In the genomic region with DNA sequence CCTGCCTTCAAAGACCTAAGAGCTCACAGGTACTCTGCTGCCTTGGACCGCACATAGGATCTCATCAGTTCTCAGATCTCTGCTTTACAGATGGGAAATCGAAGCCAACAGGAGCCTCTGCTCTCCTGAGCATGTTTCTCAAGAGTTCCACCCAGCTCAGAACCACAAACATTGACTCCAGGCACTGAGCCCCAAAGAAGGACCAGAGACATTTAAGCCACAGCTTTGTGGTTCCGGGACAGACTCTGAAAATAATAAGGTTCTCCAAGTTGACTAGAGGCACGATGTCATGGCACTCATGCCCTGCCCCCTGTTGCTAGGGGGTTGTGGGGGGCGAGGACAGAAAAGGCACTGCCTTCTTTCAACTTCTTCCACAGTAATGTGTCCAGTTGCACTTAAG, we compare ENCODE assay signal across 25 mouse cellular contexts.
DNase-seq lines count a peak whose midpoint lies in the region; ATAC-seq lines count a peak whose summit lies in the region.
"Had no signal": no experiment of that assay in that cellular context is flagged by ENCODE, and none has a peak within 500 bp of the region (broad histone marks: within the 10 kb centered on the region; RNA-seq: fewer than 3 reads in every experiment).

No protein-coding gene starts in this region.

- no peaks in the 10 kb centered on the region for H3K27me3 ChIP-seq in midbrain, embryonic 13.5 days
- H3K27me3 ChIP-seq: embryonic facial prominence, embryonic 15.5 days; forebrain, embryonic 15.5 days; heart, embryonic 13.5 days; hindbrain, embryonic 13.5 days; liver, embryonic 15.5 days had no signal

- H3K9ac ChIP-seq in midbrain, embryonic 13.5 days (replicated peaks) = no peak overlapping the region
- H3K9ac ChIP-seq: embryonic facial prominence, embryonic 15.5 days; forebrain, embryonic 15.5 days; heart, embryonic 13.5 days; hindbrain, embryonic 13.5 days; liver, embryonic 15.5 days; lung, embryonic 15.5 days had no signal

- H3K4me2 ChIP-seq in midbrain, embryonic 13.5 days (replicated peaks) = no peak overlapping the region
- H3K4me2 ChIP-seq: embryonic facial prominence, embryonic 15.5 days; forebrain, embryonic 15.5 days; heart, embryonic 13.5 days; hindbrain, embryonic 13.5 days; liver, embryonic 15.5 days; lung, embryonic 15.5 days had no signal

- no peak overlapping the region for H3K27ac ChIP-seq in midbrain, embryonic 13.5 days
- H3K27ac ChIP-seq: embryonic facial prominence, embryonic 15.5 days; forebrain, embryonic 15.5 days; heart, adult 2 months; heart, embryonic 13.5 days; kidney, postnatal 0 days; limb, embryonic 10.5 days; liver, embryonic 15.5 days; lung, embryonic 15.5 days had no signal

- no peak overlapping the region for H3K4me3 ChIP-seq in midbrain, embryonic 13.5 days (replicated peaks)
- H3K4me3 ChIP-seq: embryonic facial prominence, embryonic 15.5 days; forebrain, embryonic 15.5 days; heart, adult 2 months; heart, embryonic 13.5 days; hindbrain, embryonic 13.5 days; limb, embryonic 10.5 days; liver, embryonic 15.5 days; lung, embryonic 15.5 days; midbrain, embryonic 10.5 days had no signal

- no peaks in the 10 kb centered on the region for H3K4me1 ChIP-seq in midbrain, embryonic 13.5 days (replicated peaks)
- H3K4me1 ChIP-seq: forebrain, embryonic 15.5 days; heart, embryonic 13.5 days; hindbrain, embryonic 13.5 days; liver, embryonic 15.5 days; lung, embryonic 15.5 days had no signal

- H3K36me3 ChIP-seq in midbrain, embryonic 13.5 days = no peaks in the 10 kb centered on the region
- H3K36me3 ChIP-seq: embryonic facial prominence, embryonic 15.5 days; forebrain, embryonic 15.5 days; heart, embryonic 13.5 days; hindbrain, embryonic 13.5 days; limb, embryonic 10.5 days; liver, embryonic 15.5 days; lung, embryonic 15.5 days; midbrain, embryonic 10.5 days had no signal

- ATAC-seq in hematopoietic stem cell, adult 5-6 weeks (replicated peaks in 1 of 2; ENCODE audit: insufficient read depth in 1 of 2, low FRiP score in 2 of 2, low TSS enrichment in 1 of 2, low read depth in 1 of 2, poor library complexity in 2 of 2, severe bottlenecking in 2 of 2) = peak; percentile 50 to 52
- no peak for ATAC-seq in midbrain, embryonic 13.5 days
- ATAC-seq: forebrain, embryonic 15.5 days had no signal

- no peaks in the 10 kb centered on the region for H3K9me3 ChIP-seq in midbrain, embryonic 13.5 days
- H3K9me3 ChIP-seq: embryonic facial prominence, embryonic 15.5 days; forebrain, embryonic 15.5 days; heart, embryonic 13.5 days; hindbrain, embryonic 13.5 days; limb, embryonic 10.5 days; liver, embryonic 15.5 days; lung, embryonic 15.5 days; midbrain, embryonic 10.5 days had no signal

- WGBS in midbrain, embryonic 13.5 days = 78% methylated on average over 5 of the region's 5 CpGs

- peak; percentile 43 for DNase-seq in thymus, postnatal 0 days (ENCODE audit: low spot score)
- no peak for DNase-seq in thymus, postnatal 14 days
- DNase-seq in CD8-positive naive resting alpha-beta T cell, adult 2 months (ENCODE audit: low read depth in 2 of 2, low spot score in 2 of 2) = peak; percentile 19 to 25
- DNase-seq in layer of hippocampus, postnatal 25 days (ENCODE audit: extremely low spot score in 1 of 2, low spot score in 1 of 2) = no peak
- DNase-seq in adrenal gland, adult 8-10 months = no peak
- DNase-seq: adrenal gland, postnatal 14 days; B cell, adult 2 months; cerebellum, adult 2 months; cerebellum, postnatal 25 days; embryo, embryonic 11 days; heart, adult 2 months; kidney, adult 18-20 months; liver; lung, postnatal 4 days had no signal

Comparison
In these comparisons a context has a peak if more than half of its experiments do, and no peak if none do; other contexts are left out.
1. DNase-seq: peak in thymus, postnatal 0 days (single experiment) and CD8-positive naive resting alpha-beta T cell, adult 2 months (2 of 2); none in thymus, postnatal 14 days (single experiment), layer of hippocampus, postnatal 25 days (0 of 2) and adrenal gland, adult 8-10 months (single experiment).